Mouse (Mus musculus): ENCODE measurements around the gene Dmp1. TPM values are rescaled to one million over a fixed set of nuclear protein-coding genes. Genes with fewer than 3 reads are reported as not detected.

The Dmp1 gene
- polyA plus RNA-seq, 1 experiment from 2014 or later, result 0.48 TPM

Other genes with a start within 250 kb of the Dmp1 start
- 0.17 and 0.19 TPM in 2 replicates for gene Hsd17b13, start 225.2 kb upstream of the Dmp1 start, polyA plus RNA-seq (2015; fragmentation: Nextera tagmentation; extraction: Ambion mirVana)
- 2.2 and 2.6 TPM in 2 replicates for gene Hsd17b11, start 180.7 kb upstream of the Dmp1 start, polyA plus RNA-seq (2015; fragmentation: Nextera tagmentation; extraction: Ambion mirVana)
- gene Nudt9, start 156.3 kb upstream of the Dmp1 start, polyA plus RNA-seq (2015; fragmentation: Nextera tagmentation; extraction: Ambion mirVana), result 59.2 and 60.5 TPM in 2 replicates
- 0.63 TPM in 1 of 2 replicates, not detected in the other for gene Gm17660, start 125.0 kb upstream of the Dmp1 start, polyA plus RNA-seq (2015; fragmentation: Nextera tagmentation; extraction: Ambion mirVana)
- gene Sparcl1, start 88.9 kb upstream of the Dmp1 start, polyA plus RNA-seq (2015; fragmentation: Nextera tagmentation; extraction: Ambion mirVana), result 167 and 185 TPM in 2 replicates
- gene Dspp, start 31.9 kb upstream of the Dmp1 start, polyA plus RNA-seq (2015; fragmentation: Nextera tagmentation; extraction: Ambion mirVana), result 0.04 TPM in 1 of 2 replicates, not detected in the other
- 0.23 and 0.24 TPM in 2 replicates for gene Ibsp, start 96.6 kb downstream of the Dmp1 start, polyA plus RNA-seq (2015; fragmentation: Nextera tagmentation; extraction: Ambion mirVana)
- not detected in 2 replicates for gene Mepe, start 122.7 kb downstream of the Dmp1 start, polyA plus RNA-seq (2015; fragmentation: Nextera tagmentation; extraction: Ambion mirVana)
- gene Spp1, start 232.5 kb downstream of the Dmp1 start, polyA plus RNA-seq (2015; fragmentation: Nextera tagmentation; extraction: Ambion mirVana), result 11.0 and 14.8 TPM in 2 replicates